In the genomic region with DNA sequence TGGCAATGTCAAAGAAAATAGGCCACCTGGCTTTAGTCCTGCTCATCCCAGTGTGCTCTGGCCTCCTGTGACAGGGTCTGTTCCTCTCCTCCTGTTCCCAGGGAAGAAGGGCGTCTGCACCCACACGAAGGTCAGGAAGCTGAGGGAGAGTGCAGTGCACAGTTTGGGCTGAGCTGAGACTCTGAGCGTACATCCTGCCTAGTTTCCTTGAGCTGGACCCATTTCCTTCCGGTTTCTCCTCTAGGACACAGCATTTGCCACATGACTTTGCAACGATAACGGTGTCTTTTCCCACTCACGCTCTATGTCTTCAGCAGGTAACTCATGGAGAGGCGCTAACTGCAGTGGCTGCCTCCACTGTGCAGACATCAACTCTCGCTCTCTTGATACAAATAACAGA, we compare ENCODE assay signal across 17 mouse cellular contexts. TPM values are rescaled to one million over a fixed set of nuclear protein-coding genes. Genes with fewer than 3 reads are reported as not detected.
A peak's percentile ranks its signal among the peaks of the same experiment; 100 is the strongest.
DNase-seq lines count a peak whose midpoint lies in the region; ATAC-seq and TF ChIP-seq lines count a peak whose summit lies in the region.
"Had no signal": no experiment of that assay in that cellular context is flagged by ENCODE, and none has a peak within 500 bp of the region (broad histone marks: within the 10 kb centered on the region; RNA-seq: fewer than 3 reads in every experiment).

No protein-coding gene starts in this region.

- H3K9ac ChIP-seq in heart, embryonic 12.5 days, result no peak overlapping the region
- no peak overlapping the region for H3K9ac ChIP-seq in lung, embryonic 14.5 days
- H3K9ac ChIP-seq in liver, embryonic 16.5 days (ENCODE audit: low read depth, low read length), result no peak overlapping the region
- no peak overlapping the region for H3K9ac ChIP-seq in midbrain, embryonic 16.5 days (ENCODE audit: low read depth, low read length)
- H3K9ac ChIP-seq: liver, embryonic 13.5 days; midbrain, embryonic 12.5 days had no signal

- TF ChIP-seq POLR2A in lung, adult 2 months (IDR thresholded peaks at IDR 0.05; ENCODE audit: borderline replicate concordance, extremely low read depth, low read depth, low read length), result no peak

- WGBS in heart, embryonic 12.5 days, result 63% methylated on average over 9 of the region's 9 CpGs
- WGBS in lung, embryonic 14.5 days, result 76% methylated on average over 9 of the region's 9 CpGs
- WGBS in lung, adult 2 months, result 53% methylated on average over 9 of the region's 9 CpGs
- WGBS in liver, embryonic 16.5 days (ENCODE audit: insufficient replicate concordance), result 63% methylated on average over 9 of the region's 9 CpGs
- 80% methylated on average over 9 of the region's 9 CpGs for whole genome bisulfite sequencing in midbrain, embryonic 16.5 days

- no peak overlapping the region for H3K4me3 ChIP-seq in heart, embryonic 12.5 days
- no peak overlapping the region for H3K4me3 ChIP-seq in lung, embryonic 14.5 days (ENCODE audit: low read depth, low read length)
- no peak overlapping the region for H3K4me3 ChIP-seq in lung, adult 2 months (replicated peaks; ENCODE audit: extremely low read depth, low read depth, low read length)
- no peak overlapping the region for H3K4me3 ChIP-seq in liver, embryonic 16.5 days (ENCODE audit: low read depth, low read length)
- H3K4me3 ChIP-seq in midbrain, embryonic 16.5 days (ENCODE audit: low read depth, low read length), result no peak overlapping the region
- H3K4me3 ChIP-seq in gastrocnemius, adult 2 months, result no peak overlapping the region
- H3K4me3 ChIP-seq: liver, embryonic 13.5 days; midbrain, embryonic 12.5 days had no signal

- TF ChIP-seq CTCF in lung, embryonic 14.5 days (IDR thresholded peaks at IDR 0.05; ENCODE audit: low read depth), result no peak
- no peak for TF ChIP-seq CTCF in lung, adult 2 months (IDR thresholded peaks at IDR 0.05; ENCODE audit: insufficient read depth, low read length)
- no peak for TF ChIP-seq CTCF in gastrocnemius, adult 2 months (IDR thresholded peaks at IDR 0.05)

- H3K36me3 ChIP-seq in heart, embryonic 12.5 days, result no peaks in the 10 kb centered on the region
- H3K36me3 ChIP-seq in lung, embryonic 14.5 days (ENCODE audit: insufficient read depth), result no peaks in the 10 kb centered on the region
- H3K36me3 ChIP-seq in liver, embryonic 16.5 days (ENCODE audit: control insufficient read depth, insufficient read depth), result no peaks in the 10 kb centered on the region
- H3K36me3 ChIP-seq in midbrain, embryonic 16.5 days (ENCODE audit: control insufficient read depth, insufficient read depth, low read length), result no peaks in the 10 kb centered on the region
- H3K36me3 ChIP-seq: G1E; liver, embryonic 13.5 days; midbrain, embryonic 12.5 days had no signal

- no peaks in the 10 kb centered on the region for H3K4me1 ChIP-seq in heart, embryonic 12.5 days (replicated peaks)
- no peaks in the 10 kb centered on the region for H3K4me1 ChIP-seq in lung, embryonic 14.5 days (ENCODE audit: insufficient read depth)
- no peaks in the 10 kb centered on the region for H3K4me1 ChIP-seq in lung, adult 2 months (ENCODE audit: control insufficient read depth, insufficient read depth, low read length)
- no peaks in the 10 kb centered on the region for H3K4me1 ChIP-seq in liver, embryonic 16.5 days (ENCODE audit: control insufficient read depth, low read depth, low read length)
- peaks cover 14% of the 10 kb centered on the region for H3K4me1 ChIP-seq in midbrain, embryonic 16.5 days (ENCODE audit: control insufficient read depth, insufficient read depth, low read length)
- H3K4me1 ChIP-seq: liver, embryonic 13.5 days had no signal

- DNase-seq in heart, adult 18-20 months, result peak; percentile 2 to 5
- peak; percentile 1 for DNase-seq in lung, embryonic 14.5 days
- DNase-seq in lung, adult 2 months, result no peak
- DNase-seq in gastrocnemius, adult 2 months, result no peak
- DNase-seq in T-cell, adult 2 months (ENCODE audit: low spot score), result no peak
- DNase-seq: gastrocnemius, postnatal 36 days; layer of hippocampus, adult 9-11 months; liver, embryonic 13.5 days; thymus, adult 18-20 months had no signal

- H3K9me3 ChIP-seq in heart, embryonic 12.5 days (replicated peaks), result peaks cover 12% of the 10 kb centered on the region
- no peaks in the 10 kb centered on the region for H3K9me3 ChIP-seq in lung, embryonic 14.5 days (ENCODE audit: low read depth, low read length)
- no peaks in the 10 kb centered on the region; the same call in 1 of the 2 replicates for H3K9me3 ChIP-seq in liver, embryonic 16.5 days (replicated peaks; ENCODE audit: control insufficient read depth, low read length)
- no peaks in the 10 kb centered on the region for H3K9me3 ChIP-seq in midbrain, embryonic 16.5 days (replicated peaks; ENCODE audit: control insufficient read depth, low read length, poor library complexity, severe bottlenecking)
- H3K9me3 ChIP-seq: midbrain, embryonic 12.5 days had no signal

- H3K27ac ChIP-seq in heart, embryonic 12.5 days (ENCODE audit: poor library complexity, severe bottlenecking), result no peak overlapping the region; the same call in 1 of the 2 replicates
- peak overlapping the region; percentile 8; the same call in 1 of the 2 replicates for H3K27ac ChIP-seq in lung, embryonic 14.5 days (ENCODE audit: low read depth)
- H3K27ac ChIP-seq in liver, embryonic 16.5 days (ENCODE audit: low read length), result no peak overlapping the region
- H3K27ac ChIP-seq in midbrain, embryonic 16.5 days (ENCODE audit: low read length), result no peak overlapping the region
- no peak overlapping the region for H3K27ac ChIP-seq in gastrocnemius, adult 2 months
- H3K27ac ChIP-seq: liver, embryonic 13.5 days; midbrain, embryonic 12.5 days had no signal

- intact Hi-C loops in gastrocnemius, adult 2 months (cut with DNase I), result no loop called here

- ATAC-seq in heart, embryonic 12.5 days (ENCODE audit: insufficient number of reproducible peaks, low FRiP score), result no peak
- no peak for ATAC-seq in lung, embryonic 14.5 days (ENCODE audit: insufficient read depth)
- peak; percentile 21; the same call in 1 of the 2 replicates for ATAC-seq in liver, embryonic 16.5 days (ENCODE audit: low read depth)
- ATAC-seq in midbrain, embryonic 16.5 days, result no peak
- ATAC-seq: inflammation-experienced regulatory T-cells, adult 6 months had no signal

- no peak overlapping the region for H3K4me2 ChIP-seq in heart, embryonic 12.5 days
- no peak overlapping the region for H3K4me2 ChIP-seq in lung, embryonic 14.5 days
- H3K4me2 ChIP-seq in liver, embryonic 16.5 days (ENCODE audit: low read depth, low read length), result no peak overlapping the region
- H3K4me2 ChIP-seq in midbrain, embryonic 16.5 days (ENCODE audit: low read length), result no peak overlapping the region
- H3K4me2 ChIP-seq: liver, embryonic 13.5 days; midbrain, embryonic 12.5 days had no signal

- peaks cover 5% of the 10 kb centered on the region; the same call in 1 of the 2 replicates for H3K27me3 ChIP-seq in heart, embryonic 12.5 days (replicated peaks)
- 0 out of 2 replicates have a peak, but pooled peaks cover 3% of the 10 kb centered on the region for H3K27me3 ChIP-seq in lung, embryonic 14.5 days (ENCODE audit: insufficient read depth, low read length)
- no peaks in the 10 kb centered on the region for H3K27me3 ChIP-seq in liver, embryonic 16.5 days (ENCODE audit: control insufficient read depth, insufficient read depth, low read depth, low read length)
- no peaks in the 10 kb centered on the region for H3K27me3 ChIP-seq in midbrain, embryonic 16.5 days (ENCODE audit: control insufficient read depth, insufficient read depth, low read depth, low read length)
- H3K27me3 ChIP-seq: liver, embryonic 13.5 days; midbrain, embryonic 12.5 days had no signal

RNA-seq across cellular contexts. Expression of a gene that starts 59.6 kb away (rescaled TPM):
- 1 to 10 TPM; 3.2 to 6.8 TPM for total RNA-seq in heart, adult 18-20 months (2021)
- polyA plus RNA-seq in heart, embryonic 12.5 days (2016; fragmentation: Nextera tagmentation; extraction: Ambion mirVana), result 1.1 and 1.2 TPM in 2 replicates
- polyA plus RNA-seq in lung, embryonic 14.5 days (2014; fragmentation: Nextera tagmentation; extraction: Ambion mirVana), result 4.9 and 5.2 TPM in 2 replicates
- polyA plus RNA-seq in lung, adult 2 months (2012; rRNA removed), result 2.0 and 2.7 TPM in 2 replicates
- 0.40 and 0.55 TPM in 2 replicates for polyA plus RNA-seq in liver, embryonic 16.5 days (2015; fragmentation: Nextera tagmentation; extraction: Ambion mirVana)
- 60.1 and 63.4 TPM in 2 replicates for polyA plus RNA-seq in midbrain, embryonic 16.5 days (2015; fragmentation: Nextera tagmentation; extraction: Ambion mirVana)
- 10 to 100 TPM in 1 of 2 experiments, 1 to 10 TPM in 1; 5.2 to 11.7 TPM for total RNA-seq in gastrocnemius, adult 2 months (2021)
- total RNA-seq: hematopoietic stem cell, adult 5-6 weeks had no signal
- polyA plus RNA-seq: C2C12; G1E; inflammation-experienced regulatory T-cells, adult 6 months had no signal

Comparison
In these comparisons a context has a peak if more than half of its experiments do, and no peak if none do; other contexts are left out.
1. DNase-seq: peak in heart, adult 18-20 months (2 of 2) and lung, embryonic 14.5 days (single experiment); none in lung, adult 2 months (single experiment), gastrocnemius, adult 2 months (single experiment) and T-cell, adult 2 months (single experiment).